Mouse (Mus musculus): ENCODE results near the gene Ttf1. TPM values are rescaled to one million over a fixed set of nuclear protein-coding genes. Genes with fewer than 3 reads are reported as not detected.

The Ttf1 gene
- polyA plus RNA-seq, 1 experiment from 2014 or later, result 6.9 TPM

GRCm38 (mm10) chr2:29031951-29032350 is 28.1 kb upstream of the Ttf1 start:
- Histone ChIP-seq H3K4me2 (ENCODE audit: low read length) (no peak overlapping the region), H3K27ac (replicated peaks; ENCODE audit: low read depth, low read length) (no peak overlapping the region), H3K9ac (replicated peaks; ENCODE audit: low read length) (no peak overlapping the region), H3K9me3 (ENCODE audit: control insufficient read depth, low read length) (no peaks in the 10 kb centered on the region), H3K27me3 (ENCODE audit: control insufficient read depth, insufficient read depth, low read length) (peaks cover 5% of the 10 kb centered on the region), H3K4me1 (ENCODE audit: control insufficient read depth, insufficient read depth, low read length) (peaks cover 25% of the 10 kb centered on the region), H3K36me3 (ENCODE audit: control insufficient read depth, insufficient read depth, low read length) (no peaks in the 10 kb centered on the region), H3K4me3 (replicated peaks; ENCODE audit: low read depth, low read length) (no peak overlapping the region)
- DNase-seq (no peak), ATAC-seq (ENCODE audit: low FRiP score, low TSS enrichment) (no peak)
- WGBS, result 91% methylated on average over 4 of the region's 4 CpGs

DNA sequence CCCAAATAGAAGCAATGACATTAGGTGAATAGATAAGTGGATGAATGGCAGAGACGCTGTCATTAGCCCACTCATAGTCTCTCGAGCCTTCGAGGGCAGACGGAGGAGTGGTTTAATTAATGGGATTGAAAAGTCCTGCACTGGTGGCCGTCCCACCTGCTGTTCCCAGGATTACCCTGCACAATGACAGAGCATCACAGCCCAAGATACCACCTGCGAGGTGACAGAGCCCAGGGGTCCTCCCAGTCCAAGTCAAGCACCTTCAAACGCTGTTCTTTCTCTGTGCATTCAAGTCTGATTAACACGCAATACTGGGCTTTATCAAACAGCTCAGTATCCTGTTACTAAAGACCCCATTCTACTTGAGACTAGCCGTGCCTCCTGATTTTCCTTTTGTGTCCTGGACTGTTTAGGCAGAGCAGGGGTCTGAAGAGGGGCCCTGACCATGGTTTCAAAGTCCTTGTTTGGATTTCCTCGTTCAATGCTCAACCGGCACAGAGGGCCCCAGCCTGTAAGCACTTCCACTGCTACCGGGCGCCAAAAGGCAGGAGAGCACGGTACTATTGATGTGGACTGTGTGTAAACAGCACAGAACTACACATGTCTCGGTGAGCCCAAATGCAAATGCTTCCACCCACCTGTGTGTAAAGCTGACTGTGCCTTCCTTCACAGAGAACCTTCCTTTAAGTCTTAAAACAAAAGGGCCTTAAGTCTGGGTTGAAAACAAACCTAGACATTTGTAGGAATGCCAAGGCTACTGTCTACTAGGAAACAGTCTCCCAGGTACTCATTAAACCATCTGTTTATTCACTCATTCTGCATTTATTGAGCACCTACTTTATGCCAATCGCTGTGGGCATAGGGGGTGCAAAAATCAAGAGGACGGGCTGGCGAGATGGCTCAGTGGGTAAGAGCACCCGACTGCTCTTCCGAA is 25.3 kb upstream of the Ttf1 start:
- WGBS, result 30% methylated on average over 20 of the region's 20 CpGs
- H3K4me2 ChIP-seq (ENCODE audit: low read length), result no peak overlapping the region
- H3K36me3 ChIP-seq (ENCODE audit: control insufficient read depth, insufficient read depth, low read length), result no peaks in the 10 kb centered on the region
- peaks cover 5% of the 10 kb centered on the region for H3K27me3 ChIP-seq (ENCODE audit: control insufficient read depth, insufficient read depth, low read length)
- DNase-seq, result no peak
- H3K9me3 ChIP-seq (ENCODE audit: control insufficient read depth, low read length), result no peaks in the 10 kb centered on the region
- H3K9ac ChIP-seq (replicated peaks; ENCODE audit: low read length), result no peak overlapping the region
- no peak for ATAC-seq (ENCODE audit: low FRiP score, low TSS enrichment)
- no peak overlapping the region for H3K4me3 ChIP-seq (replicated peaks; ENCODE audit: low read depth, low read length)
- H3K4me1 ChIP-seq (ENCODE audit: control insufficient read depth, insufficient read depth, low read length), result peaks cover 29% of the 10 kb centered on the region
- no peak overlapping the region for H3K27ac ChIP-seq (replicated peaks; ENCODE audit: low read depth, low read length)

DNA sequence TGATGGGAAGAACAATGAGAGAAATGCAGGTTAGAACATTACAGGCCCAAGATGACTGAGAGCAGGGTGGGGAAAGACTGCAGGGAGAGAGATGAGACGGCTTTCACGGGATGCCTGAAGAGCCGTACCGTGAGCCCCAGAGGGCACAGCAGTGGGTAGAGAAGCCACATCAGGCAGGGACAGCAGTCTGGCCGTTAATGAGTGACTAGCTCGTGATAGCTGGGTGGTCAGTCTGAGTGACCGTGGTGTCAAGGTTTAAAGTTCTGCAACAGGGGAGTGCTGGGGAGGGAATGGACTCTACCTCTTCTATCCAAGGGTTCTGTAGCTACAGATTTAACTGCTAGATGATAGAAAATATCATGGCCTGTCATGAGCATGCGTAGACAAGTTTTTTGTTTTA is 24.4 kb upstream of the Ttf1 start:
- peaks cover 29% of the 10 kb centered on the region for H3K4me1 ChIP-seq (ENCODE audit: control insufficient read depth, insufficient read depth, low read length)
- H3K27me3 ChIP-seq (ENCODE audit: control insufficient read depth, insufficient read depth, low read length), result peaks cover 5% of the 10 kb centered on the region
- H3K9me3 ChIP-seq (ENCODE audit: control insufficient read depth, low read length), result no peaks in the 10 kb centered on the region
- DNase-seq (no peak), ATAC-seq (ENCODE audit: low FRiP score, low TSS enrichment) (no peak)
- WGBS, result 52% methylated on average over 8 of the region's 8 CpGs
- no peak overlapping the region for H3K27ac ChIP-seq (replicated peaks; ENCODE audit: low read depth, low read length)
- no peaks in the 10 kb centered on the region for H3K36me3 ChIP-seq (ENCODE audit: control insufficient read depth, insufficient read depth, low read length)
- H3K4me3 ChIP-seq (replicated peaks; ENCODE audit: low read depth, low read length), result no peak overlapping the region
- no peak overlapping the region for H3K9ac ChIP-seq (replicated peaks; ENCODE audit: low read length)
- H3K4me2 ChIP-seq (ENCODE audit: low read length), result no peak overlapping the region

DNA sequence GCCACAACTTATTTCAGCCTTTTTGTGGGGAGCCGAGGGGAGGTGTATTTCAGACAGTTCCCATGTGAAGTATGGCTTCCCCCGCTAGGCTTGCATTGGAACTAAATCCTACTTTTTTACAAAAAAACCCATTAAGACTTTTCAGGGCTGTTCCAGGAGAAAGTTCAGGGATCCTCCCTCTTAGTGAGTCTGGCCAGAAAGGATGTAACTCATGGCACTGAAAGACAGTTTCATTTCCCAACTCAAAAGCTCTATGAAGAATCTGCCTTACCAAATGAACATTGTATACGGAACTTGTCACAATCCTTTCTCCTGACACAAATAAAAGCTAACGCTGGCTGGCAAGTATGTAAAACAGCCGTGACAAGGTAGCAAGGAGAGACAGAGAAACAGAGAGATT is 20.3 kb upstream of the Ttf1 start:
- Histone ChIP-seq H3K27ac (replicated peaks; ENCODE audit: low read depth, low read length) (peak overlapping the region; percentile 71; the same call in 1 of the 2 replicates), H3K27me3 (ENCODE audit: control insufficient read depth, insufficient read depth, low read length) (peaks cover 19% of the 10 kb centered on the region; the same call in 1 of the 2 replicates)

GRCm38 (mm10) chr2:29040594-29041476 is 19.2 kb upstream of the Ttf1 start:
- Histone ChIP-seq H3K9ac (replicated peaks; ENCODE audit: low read length) (0 out of 2 replicates have a peak overlapping the region, but pooled peaks have one; percentile 7), H3K4me1 (ENCODE audit: control insufficient read depth, insufficient read depth, low read length) (peaks cover 36% of the 10 kb centered on the region), H3K4me2 (ENCODE audit: low read length) (peak overlapping the region; percentile 0; the same call in 1 of the 2 replicates), H3K27ac (replicated peaks; ENCODE audit: low read depth, low read length) (peak overlapping the region; percentile 71), H3K9me3 (ENCODE audit: control insufficient read depth, low read length) (no peaks in the 10 kb centered on the region), H3K36me3 (ENCODE audit: control insufficient read depth, insufficient read depth, low read length) (no peaks in the 10 kb centered on the region), H3K27me3 (ENCODE audit: control insufficient read depth, insufficient read depth, low read length) (peaks cover 28% of the 10 kb centered on the region; the same call in 1 of the 2 replicates), H3K4me3 (replicated peaks; ENCODE audit: low read depth, low read length) (no peak overlapping the region)
- 2% methylated on average over 18 of the region's 18 CpGs for WGBS
- ATAC-seq (ENCODE audit: low FRiP score, low TSS enrichment), result peak; percentile 63; the same call in 1 of the 2 replicates
- peak; percentile 79 for DNase-seq

More for the DNA sequence above, 20.3 kb upstream of the Ttf1 start:
- Histone ChIP-seq H3K4me2 (ENCODE audit: low read length) (peak overlapping the region; percentile 17), H3K9me3 (ENCODE audit: control insufficient read depth, low read length) (no peaks in the 10 kb centered on the region), H3K36me3 (ENCODE audit: control insufficient read depth, insufficient read depth, low read length) (no peaks in the 10 kb centered on the region), H3K4me1 (ENCODE audit: control insufficient read depth, insufficient read depth, low read length) (peaks cover 26% of the 10 kb centered on the region), H3K9ac (replicated peaks; ENCODE audit: low read length) (no peak overlapping the region; the same call in 1 of the 2 replicates), H3K4me3 (replicated peaks; ENCODE audit: low read depth, low read length) (no peak overlapping the region)
- WGBS, result 18% methylated on average over 5 of the region's 5 CpGs
- DNase-seq (no peak), ATAC-seq (ENCODE audit: low FRiP score, low TSS enrichment) (no peak)

- H3K9me3 ChIP-seq (ENCODE audit: control insufficient read depth, low read length), result no peaks in the 10 kb centered on the region
- no peak for DNase-seq
- peak overlapping the region; percentile 71 for H3K27ac ChIP-seq (replicated peaks; ENCODE audit: low read depth, low read length)
- H3K36me3 ChIP-seq (ENCODE audit: control insufficient read depth, insufficient read depth, low read length), result no peaks in the 10 kb centered on the region
- peaks cover 42% of the 10 kb centered on the region for H3K4me1 ChIP-seq (ENCODE audit: control insufficient read depth, insufficient read depth, low read length)
- H3K4me2 ChIP-seq (ENCODE audit: low read length), result no peak overlapping the region
- WGBS, result 15% methylated on average over 8 of the region's 8 CpGs
- peaks cover 29% of the 10 kb centered on the region; the same call in 1 of the 2 replicates for H3K27me3 ChIP-seq (ENCODE audit: control insufficient read depth, insufficient read depth, low read length)
- H3K9ac ChIP-seq (replicated peaks; ENCODE audit: low read length), result no peak overlapping the region
- no peak overlapping the region for H3K4me3 ChIP-seq (replicated peaks; ENCODE audit: low read depth, low read length)
- ATAC-seq (ENCODE audit: low FRiP score, low TSS enrichment), result no peak
These were observed 18.6 kb upstream of the Ttf1 start for GRCm38 (mm10) chr2:29041477-29041768.

- Histone ChIP-seq H3K9ac (replicated peaks; ENCODE audit: low read length) (no peak overlapping the region), H3K4me1 (ENCODE audit: control insufficient read depth, insufficient read depth, low read length) (peaks cover 42% of the 10 kb centered on the region), H3K27ac (replicated peaks; ENCODE audit: low read depth, low read length) (no peak overlapping the region), H3K4me2 (ENCODE audit: low read length) (no peak overlapping the region), H3K4me3 (replicated peaks; ENCODE audit: low read depth, low read length) (no peak overlapping the region), H3K36me3 (ENCODE audit: control insufficient read depth, insufficient read depth, low read length) (no peaks in the 10 kb centered on the region), H3K9me3 (ENCODE audit: control insufficient read depth, low read length) (no peaks in the 10 kb centered on the region), H3K27me3 (ENCODE audit: control insufficient read depth, insufficient read depth, low read length) (peaks cover 31% of the 10 kb centered on the region)
- 87% methylated on average over 5 of the region's 5 CpGs for WGBS
- DNase-seq, result no peak
- no peak for ATAC-seq (ENCODE audit: low FRiP score, low TSS enrichment)
These were observed 17.9 kb upstream of the Ttf1 start for GRCm38 (mm10) chr2:29042124-29042523.

GRCm38 (mm10) chr2:29046151-29046550 is 13.9 kb upstream of the Ttf1 start:
- Histone ChIP-seq H3K9ac (replicated peaks; ENCODE audit: low read length) (peak overlapping the region; percentile 29; the same call in 1 of the 2 replicates), H3K9me3 (ENCODE audit: control insufficient read depth, low read length) (no peaks in the 10 kb centered on the region), H3K4me3 (replicated peaks; ENCODE audit: low read depth, low read length) (no peak overlapping the region; the same call in 1 of the 2 replicates), H3K27ac (replicated peaks; ENCODE audit: low read depth, low read length) (no peak overlapping the region), H3K4me2 (ENCODE audit: low read length) (peak overlapping the region; percentile 29), H3K27me3 (ENCODE audit: control insufficient read depth, insufficient read depth, low read length) (peaks cover 40% of the 10 kb centered on the region), H3K4me1 (ENCODE audit: control insufficient read depth, insufficient read depth, low read length) (peaks cover 25% of the 10 kb centered on the region), H3K36me3 (ENCODE audit: control insufficient read depth, insufficient read depth, low read length) (no peaks in the 10 kb centered on the region)
- WGBS, result 2% methylated on average over 16 of the region's 16 CpGs
- peak; percentile 71 for DNase-seq
- no peak for ATAC-seq (ENCODE audit: low FRiP score, low TSS enrichment)

Data from midbrain, embryonic 14.5 days (tissue).